Mouse (Mus musculus) gastrocnemius, postnatal 14 days (tissue): ENCODE results near the gene Pcnx3. TPM values are rescaled to one million over a fixed set of nuclear protein-coding genes. Genes with fewer than 3 reads are reported as not detected.

ENCODE experiments used
- DNase-seq: peaks from one replicate; pipeline ENCODE4 v3.0.0; 2021; ENCODE audit warnings: mixed read lengths
- intact Hi-C: fragments of 180-260 bp; cut with DNase I; formaldehyde crosslinking; loops from one replicate; pipeline ENCODE4 v1.15.1; 2025; ENCODE audit warnings: low total_unique reads
- microRNA-seq, 2 experiments: library from miRNA; unstranded; fragments of <30 nt; microRNA quantifications; one replicate each; pipeline ENCODE4 v1.2.0; 2021
- total RNA-seq, 2 experiments: library from RNA; stranded (reverse); gene quantifications; 2 replicates each; pipeline ENCODE4 v1.2.3; 2021

Gene Pcnx3
- total RNA-seq, 2 experiments from 2014 or later = 15.3 to 17.6 TPM

- intact Hi-C loops = no loop called here
Measured at GRCm38 (mm10) chr19:5614953-5615352, 73.8 kb downstream of the Pcnx3 start.

More at GRCm38 (mm10) chr19:5614953-5615352, 73.8 kb downstream of the Pcnx3 start:
- DNase-seq = no peak

Small RNA genes within 50 kb of the gene (microRNA-seq; reads per million reads assigned to microRNA genes)
- gene Mir6987 = 0 to 0.32 reads per million in 2 experiments

Other genes starting within 250 kb of the Pcnx3 start
- not detected for gene Fosl1, start 241.4 kb downstream of the Pcnx3 start, total RNA-seq
- 1 to 10 TPM; 6.4 to 7.2 TPM for gene Ccdc85b, start 231.0 kb downstream of the Pcnx3 start, total RNA-seq
- 10 to 100 TPM; 42.0 to 44.8 TPM for gene Fibp, start 228.3 kb downstream of the Pcnx3 start, total RNA-seq
- gene Ctsw, start 220.4 kb downstream of the Pcnx3 start, total RNA-seq = not detected
- gene Efemp2, start 215.0 kb downstream of the Pcnx3 start, total RNA-seq = 10 to 100 TPM; 14.8 to 21.3 TPM
- 10 to 100 TPM; 23.5 to 27.0 TPM for gene Mus81, start 200.5 kb downstream of the Pcnx3 start, total RNA-seq
- gene Cfl1, start 198.5 kb downstream of the Pcnx3 start, total RNA-seq = 100 to 1,000 TPM; 172 to 240 TPM
- gene 1700020D05Rik, start 185.1 kb downstream of the Pcnx3 start, total RNA-seq = under 1 TPM; 0.41 to 0.82 TPM
- 1 to 10 TPM; 5.7 to 6.5 TPM for gene Snx32, start 178.4 kb downstream of the Pcnx3 start, total RNA-seq
- gene Ovol1, start 128.3 kb downstream of the Pcnx3 start, total RNA-seq = not detected
- gene Ap5b1, start 120.9 kb downstream of the Pcnx3 start, total RNA-seq = 1 to 10 TPM; 1.8 to 2.4 TPM
- 10 to 100 TPM; 39.1 to 46.1 TPM for gene Rnaseh2c, start 87.0 kb downstream of the Pcnx3 start, total RNA-seq
- gene Kat5, start 78.7 kb downstream of the Pcnx3 start, total RNA-seq = 10 to 100 TPM; 22.0 to 25.9 TPM
- gene Rela, start 51.4 kb downstream of the Pcnx3 start, total RNA-seq = 10 to 100 TPM; 17.1 to 21.9 TPM
- 10 to 100 TPM; 19.3 to 22.4 TPM for gene Sipa1, start 25.2 kb downstream of the Pcnx3 start, total RNA-seq
- 10 to 100 TPM; 16.7 TPM for gene Map3k11, start 166 bp downstream of the Pcnx3 start, total RNA-seq
- gene Kcnk7, start 15.5 kb upstream of the Pcnx3 start, total RNA-seq = not detected
- 100 to 1,000 TPM; 246 to 269 TPM for gene Ehbp1l1, start 37.4 kb upstream of the Pcnx3 start, total RNA-seq
- 10 to 100 TPM; 29.6 to 32.9 TPM for gene Fam89b, start 40.7 kb upstream of the Pcnx3 start, total RNA-seq
- 10 to 100 TPM; 57.0 to 66.4 TPM for gene Ltbp3, start 52.0 kb upstream of the Pcnx3 start, total RNA-seq
- gene Scyl1, start 82.5 kb upstream of the Pcnx3 start, total RNA-seq = 10 to 100 TPM; 56.8 to 64.9 TPM
- gene Frmd8, start 186.4 kb upstream of the Pcnx3 start, total RNA-seq = 1 to 10 TPM; 7.1 to 7.7 TPM
- 1 to 10 TPM; 2.1 to 2.3 TPM for gene Slc25a45, start 188.9 kb upstream of the Pcnx3 start, total RNA-seq
- gene Tigd3, start 205.2 kb upstream of the Pcnx3 start, total RNA-seq = under 1 TPM; 0.42 to 0.66 TPM
- 10 to 100 TPM; 71.9 to 78.2 TPM for gene Dpf2, start 224.1 kb upstream of the Pcnx3 start, total RNA-seq
- 10 to 100 TPM; 14.4 to 18.3 TPM for gene Cdc42ep2, start 235.9 kb upstream of the Pcnx3 start, total RNA-seq